Mouse (Mus musculus) testis, postnatal 10 days (tissue): Measurements from ENCODE around the gene Hmgn1.
"Not testable (repeated sequence)": the region's sequence is repeated elsewhere in the genome, so short reads cannot be mapped to it uniquely, and the experiment has no call there.

Source experiments
- DNase-seq: peaks from one replicate; pipeline ENCODE4 v3.0.0; 2021; ENCODE audit warnings: low spot score

Gene Hmgn1

GRCm38 (mm10) chr16:96127657-96128344, at the start of gene Hmgn1:
Gene Hmgn1 (minus strand): TSS chr16:96127729.
- peak; percentile 99 for DNase-seq

GRCm38 (mm10) chr16:96175399-96175798, 47.9 kb upstream of the Hmgn1 start:
- DNase-seq: no peak

GRCm38 (mm10) chr16:96173648-96174047, 46.1 kb upstream of the Hmgn1 start:
- no peak for DNase-seq

- DNase-seq: no peak
Observed at GRCm38 (mm10) chr16:96168837-96169236, 41.3 kb upstream of the Hmgn1 start.

GRCm38 (mm10) chr16:96165723-96166264, 38.3 kb upstream of the Hmgn1 start:
- DNase-seq: no peak

GRCm38 (mm10) chr16:96161336-96161735, 33.8 kb upstream of the Hmgn1 start:
- DNase-seq: no peak

GRCm38 (mm10) chr16:96160927-96161326, 33.4 kb upstream of the Hmgn1 start:
- DNase-seq: no peak

- peak; percentile 52 for DNase-seq
Observed at GRCm38 (mm10) chr16:96159794-96160346, 32.3 kb upstream of the Hmgn1 start.

GRCm38 (mm10) chr16:96159091-96159731, 31.7 kb upstream of the Hmgn1 start:
- DNase-seq: peak; percentile 87

GRCm38 (mm10) chr16:96158511-96159080, 31.1 kb upstream of the Hmgn1 start:
- DNase-seq: no peak

- no peak for DNase-seq
Observed at GRCm38 (mm10) chr16:96157171-96157570, 29.6 kb upstream of the Hmgn1 start.

GRCm38 (mm10) chr16:96156019-96156418, 28.5 kb upstream of the Hmgn1 start:
- no peak for DNase-seq

- no peak for DNase-seq
Observed at GRCm38 (mm10) chr16:96154476-96154875, 26.9 kb upstream of the Hmgn1 start.

GRCm38 (mm10) chr16:96151551-96151950, 24.0 kb upstream of the Hmgn1 start:
- DNase-seq: peak; percentile 92

- peak; percentile 68 for DNase-seq
Observed at GRCm38 (mm10) chr16:96150995-96151394, 23.5 kb upstream of the Hmgn1 start.

GRCm38 (mm10) chr16:96149311-96149710, 21.8 kb upstream of the Hmgn1 start:
- no peak for DNase-seq

- DNase-seq: no peak
Observed at GRCm38 (mm10) chr16:96148834-96149233, 21.3 kb upstream of the Hmgn1 start.

- DNase-seq: no peak
Observed at GRCm38 (mm10) chr16:96145814-96146213, 18.3 kb upstream of the Hmgn1 start.

GRCm38 (mm10) chr16:96145110-96145800, 17.7 kb upstream of the Hmgn1 start, which contains the start of gene Wrb:
Gene Wrb (plus strand): TSS chr16:96145407.
- DNase-seq: peak; percentile 100

GRCm38 (mm10) chr16:96144748-96145109, 17.2 kb upstream of the Hmgn1 start:
- DNase-seq: not testable (repeated sequence)

- DNase-seq: no peak
Observed at GRCm38 (mm10) chr16:96128466-96128865, 937 bp upstream of the Hmgn1 start.

- no peak for DNase-seq
Observed at GRCm38 (mm10) chr16:96127288-96127656, 257 bp downstream of the Hmgn1 start.
